Mouse (Mus musculus) C2C12 (cell line): ENCODE data around the gene Map3k6. TPM values are rescaled to one million over a fixed set of nuclear protein-coding genes. Genes with fewer than 3 reads are reported as not detected.

Experiments used
- H3K27me3 ChIP-seq: one replicate; pipeline ENCODE4 v1.6.1; 2011; ENCODE audit not compliant: control insufficient read depth, insufficient read depth, insufficient read length
- H3K36me3 ChIP-seq: one replicate; pipeline ENCODE4 v1.6.1; 2011; ENCODE audit not compliant: control insufficient read depth, insufficient read depth
- H3K4me3 ChIP-seq: one replicate; pipeline ENCODE4 v1.5.1; 2011; ENCODE audit warnings: mild to moderate bottlenecking, control low read depth; ENCODE audit not compliant: poor library complexity, insufficient read depth, severe bottlenecking
- H3K79me2 ChIP-seq: one replicate; pipeline ENCODE4 v1.6.1; 2011; ENCODE audit not compliant: control insufficient read depth, insufficient read depth
- H3K79me3 ChIP-seq: one replicate; pipeline ENCODE4 v1.6.1; 2011; ENCODE audit warnings: low read depth, control low read depth
- H3ac ChIP-seq: one replicate; pipeline ENCODE3; 2011; ENCODE audit warnings: low read depth; ENCODE audit not compliant: control insufficient read depth, insufficient read length
- CEBPB ChIP-seq: IDR thresholded peaks from one replicate; pipeline ENCODE4 v1.6.1; 2011; ENCODE audit warnings: low read depth, mild to moderate bottlenecking, control low read depth, moderate library complexity
- CTCF ChIP-seq: IDR thresholded peaks from one replicate; pipeline ENCODE4 v1.5.1; 2011; ENCODE audit not compliant: control insufficient read depth, insufficient read depth, insufficient read length
- FOSL1 ChIP-seq: IDR thresholded peaks from one replicate; pipeline ENCODE4 v1.8.0; 2011; ENCODE audit warnings: mild to moderate bottlenecking, low read length; ENCODE audit not compliant: poor library complexity, insufficient read depth, severe bottlenecking
- MAX ChIP-seq: IDR thresholded peaks from one replicate; pipeline ENCODE4 v1.6.1; 2011; ENCODE audit warnings: mild to moderate bottlenecking, control low read depth
- MYOD1 ChIP-seq: IDR thresholded peaks from one replicate; pipeline ENCODE4 v1.6.1; 2011; ENCODE audit warnings: low read depth; ENCODE audit not compliant: control insufficient read depth, insufficient read length
- MYOG ChIP-seq: IDR thresholded peaks from one replicate; pipeline ENCODE4 v1.6.1; 2011; ENCODE audit not compliant: control insufficient read depth, insufficient read length; ENCODE audit errors: extremely low read depth
- USF1 ChIP-seq: IDR thresholded peaks from one replicate; pipeline ENCODE4 v1.6.1; 2011; ENCODE audit warnings: low read depth, mild to moderate bottlenecking, control low read depth, moderate library complexity
- polyA plus RNA-seq: library from polyadenylated mRNA; unstranded; fragments of >200 nt; fragmentation: generic; extraction: Trizol; gene quantifications from one replicate; pipeline ENCODE4 v1.2.1, GENCODE M21; 2012; ENCODE audit warnings: missing spikeins

Gene Map3k6
- polyA plus RNA-seq, 1 experiment: 7.3 TPM

DNA sequence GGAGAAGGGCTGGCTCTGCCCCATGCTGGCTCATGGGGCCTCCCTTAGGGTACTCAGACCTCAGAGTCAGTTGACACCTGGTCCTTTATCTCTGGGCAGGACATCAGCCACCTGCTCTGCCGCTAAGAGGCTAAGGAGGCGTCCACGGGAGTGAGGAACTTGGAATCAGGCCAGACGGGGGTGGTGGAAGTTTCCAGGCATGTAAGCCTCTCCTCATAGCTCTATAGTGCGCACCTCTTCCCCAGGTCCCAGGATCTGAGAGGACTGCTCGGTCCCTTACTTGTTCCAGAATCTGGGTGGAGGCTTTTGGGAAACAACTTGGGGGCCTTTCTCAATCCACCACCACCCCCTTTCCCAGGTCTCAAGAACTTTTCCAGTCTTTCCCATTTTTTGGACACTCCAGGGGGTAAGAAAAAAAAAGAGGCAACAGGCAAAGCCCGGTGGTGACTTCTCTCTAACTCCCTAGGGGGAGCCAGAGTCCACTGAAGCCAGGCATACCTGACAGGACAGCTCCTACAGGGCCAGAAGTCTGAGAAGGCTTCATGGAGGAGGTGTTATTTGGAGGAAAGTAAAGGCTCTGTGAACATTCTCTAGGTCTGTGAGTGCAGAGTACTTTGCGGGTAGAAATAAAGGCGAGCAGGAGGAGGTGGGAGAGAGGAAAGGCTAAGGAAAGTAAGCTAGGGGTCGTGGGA, 7.2 kb upstream of the Map3k6 start:
- Histone ChIP-seq H3K79me3 (no peaks in the 10 kb centered on the region), H3K27me3 (no peaks in the 10 kb centered on the region), H3K79me2 (no peaks in the 10 kb centered on the region), H3K36me3 (no peaks in the 10 kb centered on the region), H3ac (no peak overlapping the region), H3K4me3 (no peak overlapping the region)
- TF ChIP-seq CEBPB: no peak
- TF ChIP-seq MYOG: no peak
- TF ChIP-seq CTCF: peak; percentile 41
- TF ChIP-seq FOSL1: no peak
- no peak for TF ChIP-seq USF1

DNA sequence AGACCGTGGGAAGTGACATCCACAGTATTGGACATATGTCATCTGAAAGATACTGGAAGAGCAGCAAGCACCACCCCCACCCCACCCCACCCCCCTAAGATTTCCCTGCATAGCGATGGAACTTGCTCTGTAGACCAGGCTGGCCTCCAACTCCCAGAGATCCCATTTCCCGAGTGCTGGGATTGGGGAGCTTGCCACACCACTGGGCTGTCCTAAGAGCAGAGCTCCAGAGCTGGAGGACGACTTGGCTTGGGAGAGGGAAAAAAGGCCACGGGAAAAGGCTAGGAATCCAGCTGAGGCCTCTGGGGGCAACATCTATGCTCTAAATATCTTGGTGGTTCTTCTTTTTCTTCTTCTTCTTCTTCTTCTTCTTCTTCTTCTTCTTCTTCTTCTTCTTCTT, 5.8 kb upstream of the Map3k6 start:
- no peaks in the 10 kb centered on the region for H3K79me2 ChIP-seq
- H3K4me3 ChIP-seq: no peak overlapping the region
- TF ChIP-seq MYOG (no peak), CEBPB (no peak), MYOD1 (no peak), MAX (no peak), USF1 (no peak), CTCF (no peak)
- no peaks in the 10 kb centered on the region for H3K36me3 ChIP-seq
- H3K27me3 ChIP-seq: no peaks in the 10 kb centered on the region
- H3ac ChIP-seq: no peak overlapping the region
- H3K79me3 ChIP-seq: no peaks in the 10 kb centered on the region

DNA sequence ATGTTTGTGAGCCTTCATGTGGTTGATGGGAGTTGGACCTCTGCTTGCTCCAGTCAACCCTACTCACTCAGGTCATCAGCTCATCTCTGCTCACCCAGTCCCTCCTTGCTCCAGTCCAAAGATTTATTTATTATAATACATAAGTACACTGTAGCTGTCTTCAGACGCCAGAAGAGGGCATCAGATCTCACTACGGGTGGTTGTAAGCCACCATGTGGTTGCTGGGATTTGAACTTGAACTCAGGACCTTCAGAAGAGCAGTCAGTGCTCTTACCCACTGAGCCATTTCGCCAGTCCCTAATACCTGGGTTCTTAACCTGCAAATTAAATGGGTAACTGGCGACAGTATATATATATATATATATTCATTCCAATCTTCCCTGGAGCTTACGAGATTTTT, 5.2 kb upstream of the Map3k6 start:
- TF ChIP-seq MAX: no peak
- TF ChIP-seq USF1: no peak
- TF ChIP-seq MYOD1: no peak
- no peak for TF ChIP-seq FOSL1
- no peak for TF ChIP-seq CTCF
- no peak for TF ChIP-seq MYOG
- Histone ChIP-seq H3K79me2 (no peaks in the 10 kb centered on the region), H3K4me3 (no peak overlapping the region), H3K36me3 (no peaks in the 10 kb centered on the region), H3K27me3 (no peaks in the 10 kb centered on the region), H3ac (no peak overlapping the region), H3K79me3 (no peaks in the 10 kb centered on the region)

DNA sequence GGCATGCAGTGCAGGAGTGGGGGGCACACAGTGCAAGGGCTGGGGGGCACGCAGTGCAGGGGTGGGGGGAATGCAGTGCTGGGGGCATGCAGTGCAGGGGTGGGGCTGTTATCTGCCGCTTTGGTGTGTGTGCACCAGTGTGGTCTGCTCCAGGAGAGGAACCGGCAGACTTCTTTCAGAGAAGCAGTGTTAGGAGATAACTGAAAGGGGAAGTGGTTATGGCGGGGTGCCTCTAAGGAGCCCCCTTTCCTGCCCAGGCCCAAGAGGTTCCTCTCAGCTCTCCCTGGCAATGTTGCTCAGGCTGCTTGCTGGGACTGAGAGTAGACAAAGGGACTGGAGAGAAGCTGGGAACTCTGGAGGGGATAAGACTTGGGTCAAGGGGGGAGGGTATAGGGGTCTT, 2.7 kb upstream of the Map3k6 start:
- H3K4me3 ChIP-seq: no peak overlapping the region
- TF ChIP-seq CTCF (no peak), FOSL1 (no peak), MYOD1 (no peak), USF1 (no peak), MYOG (no peak), CEBPB (no peak), MAX (no peak)
- H3K27me3 ChIP-seq: no peaks in the 10 kb centered on the region
- no peaks in the 10 kb centered on the region for H3K79me2 ChIP-seq
- H3ac ChIP-seq: no peak overlapping the region
- H3K79me3 ChIP-seq: no peaks in the 10 kb centered on the region
- no peaks in the 10 kb centered on the region for H3K36me3 ChIP-seq

DNA sequence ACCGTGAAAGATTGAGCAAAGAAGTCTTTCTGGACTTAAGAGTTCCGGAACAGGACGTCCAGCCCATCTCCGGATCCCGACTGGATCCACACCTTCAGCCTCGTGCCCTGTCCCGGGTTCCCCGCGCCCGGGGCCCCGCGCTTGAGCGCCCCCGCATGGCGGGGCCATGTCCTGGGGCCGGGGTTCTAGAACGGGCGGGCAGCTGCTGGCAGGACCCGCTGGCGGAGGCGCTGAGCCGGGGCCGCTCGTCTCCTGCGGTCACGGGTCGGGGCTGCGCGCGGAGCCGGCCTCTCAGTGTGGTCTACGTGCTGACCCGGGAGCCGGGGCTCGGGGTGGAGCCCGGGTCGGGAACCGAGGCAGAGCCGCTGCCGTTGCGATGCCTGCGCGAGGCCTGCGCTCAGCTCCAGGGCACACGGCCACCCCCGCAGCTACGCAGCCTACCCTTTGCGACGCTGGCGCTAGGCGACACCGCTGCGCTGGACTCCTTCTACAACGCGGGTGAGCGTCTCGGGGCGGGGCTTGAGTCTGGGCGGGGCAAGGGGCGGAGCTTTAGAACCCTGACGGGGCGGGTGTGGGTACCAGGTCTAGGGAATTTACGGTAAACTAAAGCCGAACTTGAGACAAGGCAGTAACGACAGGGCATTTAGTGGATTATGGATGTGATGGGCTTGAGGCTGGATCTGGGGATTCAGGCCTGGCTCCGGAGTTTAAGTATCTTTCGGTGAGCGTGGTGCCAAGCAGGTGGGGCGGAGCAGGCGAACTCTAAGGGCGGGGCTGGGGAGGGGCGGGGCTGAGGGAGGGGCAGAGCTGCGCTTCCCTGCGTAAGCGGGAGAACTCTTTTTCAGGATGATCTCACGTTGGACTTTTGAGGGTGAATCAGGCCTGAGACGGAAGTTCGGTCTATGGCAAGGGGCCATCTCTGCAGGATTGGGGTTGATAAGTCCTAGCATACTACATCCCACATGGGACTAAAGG, 603 bp downstream of the Map3k6 start:
- Histone ChIP-seq H3K4me3 (peak overlapping the region; percentile 40), H3K79me2 (no peaks in the 10 kb centered on the region), H3K36me3 (no peaks in the 10 kb centered on the region), H3K79me3 (no peaks in the 10 kb centered on the region), H3ac (peak overlapping the region; percentile 75), H3K27me3 (no peaks in the 10 kb centered on the region)
- no peak for TF ChIP-seq MYOG
- no peak for TF ChIP-seq USF1
- TF ChIP-seq CTCF: peak; percentile 29
- no peak for TF ChIP-seq MYOD1
- TF ChIP-seq MAX: no peak
